Mouse (Mus musculus): Measurements from ENCODE around the gene C1qtnf12. TPM values are rescaled to one million over a fixed set of nuclear protein-coding genes. Genes with fewer than 3 reads are reported as not detected.

The C1qtnf12 gene
- polyA plus RNA-seq, 1 experiment from 2014 or later, result 7.0 TPM

DNA sequence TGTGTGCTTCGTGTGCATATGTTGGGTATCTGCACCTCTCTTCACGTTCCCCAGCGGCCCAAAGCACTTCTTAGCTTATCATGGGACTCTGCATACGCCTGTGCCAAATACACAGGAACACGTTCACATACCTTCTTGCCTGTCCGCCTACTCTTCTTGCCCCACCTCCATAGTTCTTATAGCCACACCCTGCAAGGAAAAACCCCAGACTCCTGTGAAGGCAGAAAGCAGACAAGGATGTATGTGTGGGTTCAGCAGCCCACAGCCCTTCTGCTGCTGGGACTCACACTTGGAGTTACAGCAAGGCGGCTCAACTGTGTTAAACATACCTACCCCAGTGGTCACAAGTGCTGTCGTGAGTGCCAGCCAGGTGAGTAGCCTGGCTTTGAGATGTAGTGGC is 51.5 kb downstream of the C1qtnf12 start, which contains the start of gene Tnfrsf4:
Gene Tnfrsf4, plus strand, starts transcription at position 207 of the 400 bp plus-strand sequence.
- Histone ChIP-seq H3K4me2 (no peak within 1 kb of the TSS), H3K27me3 (no peaks in the 10 kb centered on the region), H3K36me3 (ENCODE audit: poor library complexity, severe bottlenecking) (peaks cover 76% of the 10 kb centered on the region)

DNA sequence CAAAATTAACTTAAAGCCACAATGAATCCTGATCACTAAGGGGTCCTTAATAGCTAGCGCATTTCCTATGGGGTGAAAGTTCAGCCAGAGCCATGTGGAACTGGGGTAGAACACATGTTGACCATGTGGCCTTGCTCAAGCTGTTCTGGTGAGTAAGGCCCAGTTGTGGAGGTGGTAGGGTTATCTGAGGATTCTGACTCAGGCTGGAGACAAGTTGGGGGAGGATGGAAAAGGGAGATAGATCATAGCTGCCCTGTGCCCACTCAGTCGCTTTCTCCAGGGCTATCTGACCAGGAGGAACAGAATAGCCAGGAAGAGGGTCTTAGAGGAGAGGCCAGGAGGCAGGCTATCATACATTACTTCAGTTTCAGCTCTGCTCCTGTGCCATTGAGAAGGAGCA is 52.3 kb downstream of the C1qtnf12 start:
- Histone ChIP-seq H3K27ac (no peak overlapping the region), H3K36me3 (ENCODE audit: poor library complexity, severe bottlenecking) (peaks cover 68% of the 10 kb centered on the region), H3K4me1 (no peaks in the 10 kb centered on the region), H3K27me3 (no peaks in the 10 kb centered on the region), H3K4me3 (no peak overlapping the region), H3K9ac (no peak overlapping the region), H3K4me2 (no peak overlapping the region), H3K9me3 (replicated peaks) (no peaks in the 10 kb centered on the region)
- no peak for ATAC-seq
- 96% methylated on average over 2 of the region's 2 CpGs for WGBS

More for the DNA sequence above, 51.5 kb downstream of the C1qtnf12 start, which contains the start of gene Tnfrsf4:
- Histone ChIP-seq H3K27ac (no peak within 1 kb of the TSS), H3K4me1 (no peaks in the 10 kb centered on the region), H3K4me3 (no peak within 1 kb of the TSS), H3K9ac (no peak within 1 kb of the TSS), H3K9me3 (replicated peaks) (no peaks in the 10 kb centered on the region)
- no peak for ATAC-seq
- WGBS, result 89% methylated on average over 8 of the region's 8 CpGs

Other genes starting within 250 kb of the C1qtnf12 start
- gene Tmem240, start 227.5 kb upstream of the C1qtnf12 start, polyA plus RNA-seq (2015; fragmentation: Nextera tagmentation; extraction: Ambion mirVana), result 1.9 and 2.4 TPM in 2 replicates
- gene Atad3a, start 201.2 kb upstream of the C1qtnf12 start, polyA plus RNA-seq (2015; fragmentation: Nextera tagmentation; extraction: Ambion mirVana), result 79.2 and 93.3 TPM in 2 replicates
- 15.1 and 15.3 TPM in 2 replicates for gene Vwa1, start 187.6 kb upstream of the C1qtnf12 start, polyA plus RNA-seq (2015; fragmentation: Nextera tagmentation; extraction: Ambion mirVana)
- gene Tmem88b, start 176.4 kb upstream of the C1qtnf12 start, polyA plus RNA-seq (2015; fragmentation: Nextera tagmentation; extraction: Ambion mirVana), result 0.20 and 0.45 TPM in 2 replicates
- gene Ankrd65, start 171.9 kb upstream of the C1qtnf12 start, polyA plus RNA-seq (2015; fragmentation: Nextera tagmentation; extraction: Ambion mirVana), result 0.18 TPM in 1 of 2 replicates, not detected in the other
- 251 and 266 TPM in 2 replicates for gene Mrpl20, start 159.4 kb upstream of the C1qtnf12 start, polyA plus RNA-seq (2015; fragmentation: Nextera tagmentation; extraction: Ambion mirVana)
- 166 and 179 TPM in 2 replicates for gene Ccnl2, start 149.8 kb upstream of the C1qtnf12 start, polyA plus RNA-seq (2015; fragmentation: Nextera tagmentation; extraction: Ambion mirVana)
- gene Aurkaip1, start 131.0 kb upstream of the C1qtnf12 start, polyA plus RNA-seq (2015; fragmentation: Nextera tagmentation; extraction: Ambion mirVana), result 147 and 151 TPM in 2 replicates
- 15.6 and 17.1 TPM in 2 replicates for gene Mxra8, start 122.6 kb upstream of the C1qtnf12 start, polyA plus RNA-seq (2015; fragmentation: Nextera tagmentation; extraction: Ambion mirVana)
- gene Dvl1, start 114.9 kb upstream of the C1qtnf12 start, polyA plus RNA-seq (2015; fragmentation: Nextera tagmentation; extraction: Ambion mirVana), result 7.2 and 7.6 TPM in 2 replicates
- 0.58 and 0.72 TPM in 2 replicates for gene Tas1r3, start 99.0 kb upstream of the C1qtnf12 start, polyA plus RNA-seq (2015; fragmentation: Nextera tagmentation; extraction: Ambion mirVana)
- gene Cptp, start 92.9 kb upstream of the C1qtnf12 start, polyA plus RNA-seq (2015; fragmentation: Nextera tagmentation; extraction: Ambion mirVana), result 19.1 and 22.3 TPM in 2 replicates
- 96.2 and 106 TPM in 2 replicates for gene Ints11, start 92.8 kb upstream of the C1qtnf12 start, polyA plus RNA-seq (2015; fragmentation: Nextera tagmentation; extraction: Ambion mirVana)
- 46.5 and 54.2 TPM in 2 replicates for gene Pusl1, start 70.5 kb upstream of the C1qtnf12 start, polyA plus RNA-seq (2015; fragmentation: Nextera tagmentation; extraction: Ambion mirVana)
- gene Acap3, start 70.5 kb upstream of the C1qtnf12 start, polyA plus RNA-seq (2015; fragmentation: Nextera tagmentation; extraction: Ambion mirVana), result 51.0 and 56.7 TPM in 2 replicates
- gene Ube2j2, start 18.5 kb upstream of the C1qtnf12 start, polyA plus RNA-seq (2015; fragmentation: Nextera tagmentation; extraction: Ambion mirVana), result 131 and 136 TPM in 2 replicates
- gene B3galt6, start 30.3 kb downstream of the C1qtnf12 start, polyA plus RNA-seq (2015; fragmentation: Nextera tagmentation; extraction: Ambion mirVana), result 21.0 and 21.8 TPM in 2 replicates
- gene Sdf4, start 30.6 kb downstream of the C1qtnf12 start, polyA plus RNA-seq (2015; fragmentation: Nextera tagmentation; extraction: Ambion mirVana), result 113 and 118 TPM in 2 replicates
- 0.63 and 1.1 TPM in 2 replicates for gene Tnfrsf4, start 51.5 kb downstream of the C1qtnf12 start, polyA plus RNA-seq (2015; fragmentation: Nextera tagmentation; extraction: Ambion mirVana)
- gene Tnfrsf18, start 63.8 kb downstream of the C1qtnf12 start, polyA plus RNA-seq (2015; fragmentation: Nextera tagmentation; extraction: Ambion mirVana), result 0.83 and 0.98 TPM in 2 replicates
- not detected in 2 replicates for gene Ttll10, start 97.1 kb downstream of the C1qtnf12 start, polyA plus RNA-seq (2015; fragmentation: Nextera tagmentation; extraction: Ambion mirVana)
- 46.2 and 50.3 TPM in 2 replicates for gene 9430015G10Rik, start 147.7 kb downstream of the C1qtnf12 start, polyA plus RNA-seq (2015; fragmentation: Nextera tagmentation; extraction: Ambion mirVana)
- 0.81 and 0.87 TPM in 2 replicates for gene Rnf223, start 168.2 kb downstream of the C1qtnf12 start, polyA plus RNA-seq (2015; fragmentation: Nextera tagmentation; extraction: Ambion mirVana)
- gene Agrn, start 235.2 kb downstream of the C1qtnf12 start, polyA plus RNA-seq (2015; fragmentation: Nextera tagmentation; extraction: Ambion mirVana), result 91.4 and 107 TPM in 2 replicates
- 1.3 TPM in 2 replicates for gene Isg15, start 238.5 kb downstream of the C1qtnf12 start, polyA plus RNA-seq (2015; fragmentation: Nextera tagmentation; extraction: Ambion mirVana)
- 6.2 and 7.6 TPM in 2 replicates for gene AW011738, start 241.0 kb downstream of the C1qtnf12 start, polyA plus RNA-seq (2015; fragmentation: Nextera tagmentation; extraction: Ambion mirVana)

All from forebrain, embryonic 13.5 days (tissue).